Mouse (Mus musculus) ovary, postnatal 14 days (tissue): ENCODE results near the gene Cbln3.

ENCODE experiments used
- DNase-seq: peaks from one replicate; pipeline ENCODE4 v3.0.0; 2022; ENCODE audit warnings: low spot score

Gene Cbln3

GRCm38 (mm10) chr14:55884166-55884565, at the start of gene Cbln3:
Cbln3 (minus strand) TSS chr14:55884392.
- peak; percentile 62 for DNase-seq

GRCm38 (mm10) chr14:55933586-55933985, 49.4 kb upstream of the Cbln3 start:
- no peak for DNase-seq

DNA sequence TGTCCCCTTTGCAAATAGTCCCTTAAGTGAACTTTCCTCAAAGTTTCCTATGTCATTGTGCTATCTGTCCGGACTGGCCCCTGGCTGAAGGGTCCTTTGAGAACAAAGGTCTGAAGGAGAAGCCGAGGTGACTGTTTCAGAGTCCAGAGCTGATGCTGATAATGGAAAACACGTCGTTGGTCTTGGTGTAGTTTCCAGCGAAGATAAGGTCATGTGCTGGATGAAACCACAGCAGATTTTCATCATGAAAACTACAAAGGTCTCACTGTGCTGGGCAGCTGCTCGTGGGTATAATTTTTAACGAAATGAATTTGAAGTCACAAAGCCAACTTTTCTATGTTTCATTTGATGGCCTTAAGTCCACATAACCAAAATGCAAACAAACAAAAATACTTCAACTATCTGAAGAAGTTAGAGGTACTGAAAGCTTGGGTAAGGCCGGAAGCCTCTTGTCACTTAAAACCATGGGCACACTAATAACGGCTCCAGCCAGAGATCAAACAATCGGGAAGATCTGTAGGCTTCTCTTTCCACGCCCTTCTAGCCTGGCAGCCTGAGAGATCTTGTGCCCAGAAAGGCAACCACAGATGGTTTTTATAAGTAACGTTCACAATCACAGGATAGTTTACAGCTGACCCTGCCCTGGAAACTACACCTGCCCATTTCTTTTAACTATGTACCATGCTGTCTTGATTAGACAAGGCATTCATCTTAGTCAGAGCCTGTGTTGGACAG, 45.2 kb upstream of the Cbln3 start:
- no peak for DNase-seq

DNA sequence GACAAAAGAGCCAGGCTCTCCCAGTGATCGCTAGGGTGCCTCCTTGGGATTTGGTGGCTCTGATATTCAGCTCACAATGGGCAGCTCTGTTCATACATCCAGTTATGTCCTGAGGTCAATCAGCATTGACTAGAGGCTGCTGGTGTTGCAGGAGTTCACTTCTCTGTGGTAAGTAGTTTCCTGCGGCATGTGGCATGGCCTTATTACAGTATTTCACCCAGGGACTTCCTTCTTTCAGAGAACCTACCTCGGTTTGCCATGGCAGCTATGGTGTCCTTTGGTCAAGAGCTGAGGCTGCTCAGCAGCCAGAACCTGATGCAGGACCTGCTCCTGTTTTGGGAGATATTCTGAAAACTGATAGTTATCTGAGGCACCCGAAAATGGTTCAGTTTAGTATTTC, 42.7 kb upstream of the Cbln3 start:
- no peak for DNase-seq

- DNase-seq = no peak
Observed at GRCm38 (mm10) chr14:55922475-55923232, 38.5 kb upstream of the Cbln3 start.

GRCm38 (mm10) chr14:55918240-55919082, 34.3 kb upstream of the Cbln3 start:
- DNase-seq = peak; percentile 67

- no peak for DNase-seq
Observed at GRCm38 (mm10) chr14:55913406-55913805, 29.2 kb upstream of the Cbln3 start.

DNA sequence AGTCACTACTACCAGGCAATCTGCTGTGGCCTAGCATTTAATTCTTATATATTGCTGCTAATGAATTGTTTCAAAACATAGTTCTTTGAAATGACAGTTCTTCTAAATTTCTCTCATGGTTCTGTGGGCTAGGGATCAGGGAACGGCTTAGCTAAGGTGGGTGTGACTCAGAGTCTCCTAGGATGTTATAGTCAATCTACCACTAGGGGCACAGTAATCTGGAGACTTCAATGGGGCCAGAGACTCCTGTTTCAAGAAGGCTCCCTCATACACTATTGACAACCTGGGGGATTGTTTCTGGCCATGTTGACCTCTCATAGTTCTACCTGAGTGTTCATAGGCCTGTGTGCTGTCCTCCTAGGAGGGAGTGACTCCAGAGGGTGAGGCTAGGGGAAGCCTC, 21.3 kb upstream of the Cbln3 start:
- DNase-seq = no peak

DNA sequence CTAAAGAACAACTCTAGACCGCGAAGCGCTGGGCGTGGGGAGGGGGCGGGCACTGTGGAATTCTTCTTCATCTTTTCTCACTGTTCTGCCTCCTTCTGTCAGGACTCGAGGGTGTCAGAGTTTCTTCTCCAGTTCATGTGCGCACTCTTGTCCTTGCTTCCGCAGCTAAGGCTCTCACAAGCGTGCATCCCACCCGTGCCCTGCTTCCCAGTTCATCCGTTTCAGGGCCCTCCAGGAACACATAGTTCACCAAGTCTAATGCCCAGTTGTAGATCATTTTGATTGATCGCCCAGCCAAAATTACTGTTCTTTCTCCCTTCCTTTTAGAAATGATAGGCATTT, 16.2 kb upstream of the Cbln3 start:
- DNase-seq = no peak

GRCm38 (mm10) chr14:55899701-55900413, 15.7 kb upstream of the Cbln3 start, which contains the start of gene Sdr39u1:
Sdr39u1 (minus strand) TSS chr14:55900293.
- peak; percentile 79 for DNase-seq

- DNase-seq = no peak
Observed at GRCm38 (mm10) chr14:55898947-55899346, 14.8 kb upstream of the Cbln3 start.

- DNase-seq = no peak
Observed at GRCm38 (mm10) chr14:55897671-55898070, 13.5 kb upstream of the Cbln3 start.

- DNase-seq = no peak
Observed at GRCm38 (mm10) chr14:55886571-55887382, 2.6 kb upstream of the Cbln3 start.

DNA sequence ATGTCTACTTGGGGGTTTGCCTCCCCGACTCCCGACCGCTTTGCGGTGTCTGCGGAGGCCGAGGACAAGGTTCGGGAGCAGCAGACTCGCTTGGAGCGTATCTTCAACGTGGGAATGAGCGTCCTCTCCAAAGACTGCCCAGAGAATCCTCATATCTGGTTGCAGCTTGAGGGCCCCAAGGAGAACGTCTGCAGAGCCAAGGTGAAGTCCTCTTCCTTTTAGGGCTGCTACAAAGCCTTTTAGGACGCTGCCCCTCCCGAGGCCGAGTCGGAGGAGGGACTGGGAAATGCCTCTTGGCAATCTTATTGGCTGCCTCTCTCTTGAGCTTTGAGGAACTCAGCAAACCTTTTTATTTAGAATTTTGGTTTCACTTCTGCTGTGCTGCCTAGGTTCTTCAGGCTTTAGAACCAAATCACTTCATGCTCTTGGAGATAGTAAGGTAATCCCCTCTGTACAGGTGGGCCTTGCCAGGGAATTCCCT, 1.6 kb upstream of the Cbln3 start:
- peak; percentile 43 for DNase-seq

DNA sequence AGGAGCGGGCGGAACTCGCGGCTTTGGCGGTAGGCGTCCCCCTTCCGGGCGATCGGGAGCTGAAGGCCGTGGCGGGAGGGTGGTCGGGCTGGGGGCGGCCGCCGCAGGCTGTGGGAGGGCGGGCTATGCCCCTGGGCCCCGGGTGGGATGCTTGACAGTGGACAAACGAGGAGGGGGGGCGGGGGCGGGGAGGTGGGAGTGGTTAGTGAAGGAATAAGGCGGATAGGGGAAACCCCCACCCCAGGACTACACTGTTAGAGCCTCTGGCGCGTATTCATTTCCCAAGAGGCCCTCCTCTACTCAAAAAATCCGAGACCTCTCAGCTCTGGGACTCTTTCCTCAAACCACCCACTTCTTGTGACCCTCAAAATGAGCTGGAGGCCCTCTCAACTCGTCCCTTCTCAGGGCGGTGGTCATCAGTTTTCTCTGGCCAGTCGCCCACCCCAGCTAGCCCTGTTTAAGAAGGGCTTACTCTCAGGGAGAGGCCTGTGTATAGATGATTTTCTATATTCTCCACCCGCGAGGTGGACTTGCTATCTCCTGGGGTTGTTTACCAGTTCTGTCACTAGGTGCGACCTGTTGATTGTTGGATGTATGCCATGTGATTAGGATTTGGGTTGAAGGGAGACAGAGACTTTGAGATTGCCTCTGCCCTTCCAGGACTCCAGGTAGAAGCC, 1.1 kb upstream of the Cbln3 start:
- peak; percentile 38 for DNase-seq

GRCm38 (mm10) chr14:55884713-55885113, 521 bp upstream of the Cbln3 start, which contains the start of gene Khnyn:
Khnyn (plus strand) TSS chr14:55884947.
- peak; percentile 89 for DNase-seq

DNA sequence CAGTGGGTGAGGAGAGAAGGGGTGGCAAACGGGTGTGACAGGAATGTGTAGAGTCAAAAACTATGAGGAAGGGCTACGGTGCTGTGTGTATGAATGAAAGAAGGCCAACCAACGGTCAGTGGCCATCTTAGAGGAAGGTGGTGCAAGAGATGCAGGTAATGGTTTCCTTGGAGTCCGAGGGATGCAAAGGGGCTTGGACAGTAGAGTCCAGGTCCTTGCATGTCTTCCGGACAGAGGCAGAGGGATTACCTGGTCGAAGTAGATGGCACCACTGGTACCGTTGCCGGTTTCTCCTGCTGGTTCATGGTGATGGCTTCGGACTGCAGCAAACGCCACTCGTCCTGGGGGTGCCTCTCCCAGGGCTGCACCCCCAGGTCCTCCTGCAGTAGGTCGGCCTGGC, 529 bp downstream of the Cbln3 start:
- DNase-seq = no peak

- DNase-seq = no peak
Observed at GRCm38 (mm10) chr14:55883149-55883661, 987 bp downstream of the Cbln3 start.

- no peak for DNase-seq
Observed at GRCm38 (mm10) chr14:55882171-55882641, 2.0 kb downstream of the Cbln3 start.

- DNase-seq = no peak
Observed at GRCm38 (mm10) chr14:55880982-55881381, 3.2 kb downstream of the Cbln3 start.
